Mouse (Mus musculus) neutrophil, adult 65 days (primary cell): ENCODE data around the gene Clec4a3. TPM values are rescaled to one million over a fixed set of nuclear protein-coding genes. Genes with fewer than 3 reads are reported as not detected.

Experiments
- total RNA-seq: library from RNA; stranded (reverse); gene quantifications from 2 replicates; pipeline ENCODE4 v1.2.4, GENCODE M21; 2023

Gene Clec4a3
- total RNA-seq: 25.1 and 35.3 TPM in 2 replicates

DNA sequence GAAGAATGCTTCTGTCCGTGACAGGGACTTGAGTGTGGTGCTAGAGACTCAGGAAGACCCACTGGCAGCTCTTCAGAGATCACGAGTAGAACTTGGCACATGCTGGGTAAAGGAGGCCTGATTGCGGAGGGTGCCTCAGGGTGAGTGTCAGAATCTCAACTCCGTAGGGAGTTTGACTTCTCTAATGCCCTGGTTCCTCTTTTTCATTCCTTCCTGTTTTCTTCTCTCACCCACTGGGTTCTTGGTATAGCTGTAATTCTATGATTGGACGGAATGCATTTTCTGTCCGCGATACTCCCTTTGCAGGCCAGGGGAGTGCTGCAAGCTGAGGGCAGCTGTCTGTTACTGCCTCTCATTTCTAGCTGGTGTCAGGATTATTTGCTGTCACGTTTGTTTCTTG is at the start of gene Clec4a3:
Gene Clec4a3 (plus strand): TSS at position 115 of the 400 bp plus-strand sequence.

DNA sequence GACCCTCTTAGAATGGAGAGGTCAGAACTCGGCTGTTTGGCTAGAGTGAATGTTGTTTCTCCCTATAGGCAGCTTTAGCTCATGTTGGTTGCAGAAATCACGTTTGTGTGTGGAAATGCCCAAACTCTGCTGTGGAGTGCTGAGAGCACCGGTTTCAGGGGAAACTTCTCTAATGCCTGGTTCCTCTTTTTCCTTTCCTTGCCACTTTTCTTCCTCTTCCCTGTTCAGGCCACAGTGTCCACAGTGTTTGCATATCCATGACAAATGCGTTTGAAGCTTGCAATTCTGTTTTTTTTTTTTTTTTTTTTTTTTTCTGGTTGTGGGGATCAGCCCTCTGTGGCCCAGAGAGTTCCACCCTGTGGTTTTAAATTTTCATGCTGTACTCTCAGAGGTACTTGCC is 30.9 kb upstream of the Clec4a3 start, which contains the start of gene Clec4a1:
Gene Clec4a1 (plus strand): TSS at position 398 of the 400 bp plus-strand sequence.

DNA sequence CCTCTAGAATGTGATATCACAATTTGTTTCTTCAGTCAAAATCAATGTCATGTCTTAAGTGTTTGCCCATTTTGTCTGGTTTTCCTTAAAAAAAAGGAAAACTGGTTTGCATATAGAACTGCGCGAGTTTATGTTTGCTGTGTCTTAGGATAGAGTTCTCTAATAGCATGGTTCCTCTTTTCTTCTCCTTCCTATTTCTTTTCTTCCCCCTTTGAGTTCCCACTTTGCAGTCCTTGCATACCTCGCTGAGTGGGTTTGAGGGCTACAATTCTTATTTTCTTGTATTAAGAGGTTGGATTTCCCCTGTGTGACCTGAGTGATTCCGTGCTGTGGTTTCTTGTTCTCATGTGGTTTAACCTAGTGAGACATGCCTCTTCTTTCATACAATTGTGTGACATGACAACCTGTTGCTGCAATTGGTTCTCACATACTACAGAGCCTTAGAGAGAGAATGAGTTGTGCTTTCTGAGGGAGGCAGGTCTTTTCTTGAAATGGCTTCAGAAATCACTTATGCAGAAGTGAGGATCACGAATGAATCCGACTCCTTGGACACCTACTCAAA is 37.6 kb downstream of the Clec4a3 start, which contains the start of gene Clec4a4:
Gene Clec4a4 (plus strand): TSS at position 492 of the 562 bp plus-strand sequence.

Other genes starting within 250 kb of the Clec4a3 start
- gene Nanog, start 245.0 kb upstream of the Clec4a3 start, total RNA-seq: not detected in 2 replicates
- 658 and 692 TPM in 2 replicates for gene Slc2a3, start 150.9 kb upstream of the Clec4a3 start, total RNA-seq
- 33.0 and 36.7 TPM in 2 replicates for gene Foxj2, start 132.6 kb upstream of the Clec4a3 start, total RNA-seq
- gene C3ar1, start 96.4 kb upstream of the Clec4a3 start, total RNA-seq: 0.22 and 0.23 TPM in 2 replicates
- gene Necap1, start 78.0 kb upstream of the Clec4a3 start, total RNA-seq: 74.1 and 94.6 TPM in 2 replicates
- 26.6 and 29.1 TPM in 2 replicates for gene Clec4a1, start 30.7 kb upstream of the Clec4a3 start, total RNA-seq
- gene Clec4a4, start 37.9 kb downstream of the Clec4a3 start, total RNA-seq: not detected in 2 replicates
- gene Clec4b1, start 97.4 kb downstream of the Clec4a3 start, total RNA-seq: 1.1 and 2.1 TPM in 2 replicates
- 190 and 192 TPM in 2 replicates for gene Clec4a2, start 153.9 kb downstream of the Clec4a3 start, total RNA-seq
- 8.6 and 12.4 TPM in 2 replicates for gene Clec4b2, start 220.4 kb downstream of the Clec4a3 start, total RNA-seq